Mouse (Mus musculus): Measurements from ENCODE around the gene Atg4c. TPM values are rescaled to one million over a fixed set of nuclear protein-coding genes. Genes with fewer than 3 reads are reported as not detected.

Gene Atg4c
- polyA plus RNA-seq, 1 experiment from 2014 or later, result 13.1 TPM

DNA sequence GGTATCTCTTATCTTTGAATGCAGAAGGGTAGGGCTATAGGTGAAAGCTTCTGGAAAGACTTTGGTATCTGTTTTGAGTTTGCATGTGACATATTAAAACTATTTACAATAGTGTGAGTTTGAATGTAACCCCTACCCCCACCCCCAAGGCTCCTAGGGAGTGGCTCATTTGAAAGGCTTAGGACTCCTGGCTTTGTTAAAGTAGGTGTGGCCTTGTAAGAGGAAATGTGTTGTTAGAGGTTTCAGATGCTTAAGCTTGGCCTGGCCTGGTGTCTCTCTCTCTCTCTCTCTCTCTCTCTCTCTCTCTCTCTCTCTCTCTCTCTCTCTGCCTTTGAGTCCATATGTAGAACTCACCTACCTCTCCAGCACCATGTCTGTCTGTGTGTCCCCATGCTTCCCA lies 5.0 kb downstream of the Atg4c start:
- Histone ChIP-seq H3K36me3 (ENCODE audit: insufficient read depth, low read length) (no peaks in the 10 kb centered on the region), H3K4me3 (replicated peaks; ENCODE audit: low read depth, low read length) (no peak overlapping the region), H3K9ac (ENCODE audit: low read depth, low read length) (no peak overlapping the region), H3K4me1 (replicated peaks; ENCODE audit: insufficient read depth, low read length) (0 out of 2 replicates have a peak, but pooled peaks cover 4% of the 10 kb centered on the region), H3K4me2 (ENCODE audit: low read length) (no peak overlapping the region), H3K27me3 (ENCODE audit: insufficient read depth, low read length) (no peaks in the 10 kb centered on the region), H3K9me3 (replicated peaks; ENCODE audit: low read length) (no peaks in the 10 kb centered on the region), H3K27ac (no peak overlapping the region)
- ATAC-seq (replicated peaks; ENCODE audit: low FRiP score, low read depth), result no peak
- TF ChIP-seq CTCF (IDR thresholded peaks at IDR 0.05; ENCODE audit: low read depth), result no peak
- DNase-seq (ENCODE audit: low spot score), result no peak

DNA sequence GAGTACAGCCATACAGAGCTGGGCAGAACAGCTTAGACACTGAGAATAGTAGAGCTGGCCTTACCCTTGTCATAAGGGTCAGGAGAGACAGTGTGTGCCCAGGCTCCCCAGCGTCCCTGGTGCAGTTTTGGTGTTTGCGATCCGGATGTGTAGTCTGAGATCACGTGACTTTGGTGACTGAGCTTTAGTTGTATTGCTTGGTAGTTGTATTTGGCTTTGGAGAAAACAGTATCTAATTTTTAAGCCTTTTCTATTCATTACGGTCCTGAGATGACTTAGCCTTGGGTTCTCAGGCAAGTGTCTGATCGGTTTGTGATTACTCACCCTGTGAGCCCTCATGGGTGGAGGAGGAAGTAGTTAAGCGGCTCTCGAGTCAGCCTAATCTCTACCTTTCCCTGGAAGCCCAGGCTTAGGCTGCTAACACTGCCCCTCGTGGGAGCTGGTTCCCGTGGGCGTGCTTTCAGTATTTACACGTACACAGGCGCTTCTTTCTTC lies 6.1 kb downstream of the Atg4c start:
- Histone ChIP-seq H3K4me3 (replicated peaks; ENCODE audit: low read depth, low read length) (no peak overlapping the region), H3K9ac (ENCODE audit: low read depth, low read length) (no peak overlapping the region), H3K4me1 (replicated peaks; ENCODE audit: insufficient read depth, low read length) (0 out of 2 replicates have a peak, but pooled peaks cover under 1% of the 10 kb centered on the region), H3K27ac (no peak overlapping the region), H3K27me3 (ENCODE audit: insufficient read depth, low read length) (no peaks in the 10 kb centered on the region), H3K36me3 (ENCODE audit: insufficient read depth, low read length) (no peaks in the 10 kb centered on the region), H3K9me3 (replicated peaks; ENCODE audit: low read length) (no peaks in the 10 kb centered on the region), H3K4me2 (ENCODE audit: low read length) (no peak overlapping the region; the same call in 1 of the 2 replicates)
- ATAC-seq (replicated peaks; ENCODE audit: low FRiP score, low read depth) (peak; percentile 61; the same call in 1 of the 2 replicates), DNase-seq (ENCODE audit: low spot score) (no peak)
- no peak for TF ChIP-seq CTCF (IDR thresholded peaks at IDR 0.05; ENCODE audit: low read depth)
- WGBS, result 51% methylated on average over 13 of the region's 13 CpGs

DNA sequence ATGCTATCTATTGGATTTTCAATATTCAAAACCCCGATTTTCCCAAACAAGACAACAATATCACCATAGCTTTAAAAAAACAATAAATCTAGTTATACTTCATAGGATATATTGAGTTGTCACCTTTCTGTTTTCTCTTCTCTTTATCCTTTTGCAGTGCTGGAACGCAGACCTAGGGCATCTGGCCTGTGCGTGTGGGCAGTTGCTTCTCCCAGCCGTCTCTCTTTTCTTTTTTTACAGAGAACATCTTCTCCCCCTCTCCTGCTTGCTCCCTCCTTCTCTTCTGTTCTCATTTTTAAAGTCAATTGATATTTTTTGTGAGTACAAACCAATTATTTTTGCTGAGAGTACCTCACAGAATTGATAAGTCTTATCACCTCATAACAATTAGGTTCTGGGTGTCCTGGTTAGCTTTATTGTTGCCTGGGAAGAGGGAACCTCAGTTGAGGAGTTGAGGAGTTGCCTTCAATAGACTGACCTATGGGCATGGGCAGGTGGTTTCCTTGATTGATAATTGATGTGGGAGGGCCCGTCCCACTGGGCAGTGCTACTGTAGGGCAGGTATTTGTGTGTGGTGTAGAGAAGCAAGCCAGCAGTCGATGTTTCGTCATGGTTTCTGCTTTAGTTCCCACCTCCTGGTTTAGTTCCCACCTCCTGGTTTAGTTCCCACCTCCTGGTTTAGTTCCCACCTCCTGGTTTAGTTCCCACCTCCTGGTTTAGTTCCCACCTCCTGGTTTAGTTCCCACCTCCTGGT lies 6.8 kb downstream of the Atg4c start:
- H3K9me3 ChIP-seq (replicated peaks; ENCODE audit: low read length), result no peaks in the 10 kb centered on the region
- no peak overlapping the region for H3K4me3 ChIP-seq (replicated peaks; ENCODE audit: low read depth, low read length)
- H3K27ac ChIP-seq, result no peak overlapping the region
- 85% methylated on average over 7 of the region's 7 CpGs for WGBS
- H3K4me1 ChIP-seq (replicated peaks; ENCODE audit: insufficient read depth, low read length), result no peaks in the 10 kb centered on the region
- H3K36me3 ChIP-seq (ENCODE audit: insufficient read depth, low read length), result no peaks in the 10 kb centered on the region
- TF ChIP-seq CTCF (IDR thresholded peaks at IDR 0.05; ENCODE audit: low read depth), result no peak
- no peak overlapping the region for H3K9ac ChIP-seq (ENCODE audit: low read depth, low read length)
- ATAC-seq (replicated peaks; ENCODE audit: low FRiP score, low read depth) (no peak), DNase-seq (ENCODE audit: low spot score) (no peak)
- no peaks in the 10 kb centered on the region for H3K27me3 ChIP-seq (ENCODE audit: insufficient read depth, low read length)
- H3K4me2 ChIP-seq (ENCODE audit: low read length), result no peak overlapping the region

DNA sequence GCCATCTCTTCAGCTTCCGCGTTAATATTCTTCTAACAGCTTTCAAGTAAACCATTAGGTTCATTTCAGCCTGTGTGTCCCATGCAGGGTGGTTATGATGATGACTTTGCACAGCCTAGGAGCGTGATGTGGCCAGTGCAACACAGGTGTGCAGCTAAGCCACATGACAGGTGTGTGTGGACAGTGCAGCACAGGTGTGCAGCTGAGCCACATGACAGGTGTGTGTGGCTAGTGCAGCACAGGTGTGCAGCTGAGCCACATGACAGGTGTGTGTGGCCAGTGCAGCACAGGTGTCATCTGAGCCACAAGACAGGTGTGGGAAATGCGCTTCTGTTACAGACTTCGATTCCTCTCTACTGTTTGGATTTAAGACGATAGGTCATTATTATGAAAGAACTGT lies 12.0 kb downstream of the Atg4c start:
- DNase-seq (ENCODE audit: low spot score) (no peak), ATAC-seq (replicated peaks; ENCODE audit: low FRiP score, low read depth) (no peak; the same call in 1 of the 2 replicates)
- Histone ChIP-seq H3K4me1 (replicated peaks; ENCODE audit: insufficient read depth, low read length) (no peaks in the 10 kb centered on the region), H3K36me3 (ENCODE audit: insufficient read depth, low read length) (no peaks in the 10 kb centered on the region), H3K4me2 (ENCODE audit: low read length) (no peak overlapping the region), H3K27me3 (ENCODE audit: insufficient read depth, low read length) (no peaks in the 10 kb centered on the region), H3K27ac (no peak overlapping the region), H3K4me3 (replicated peaks; ENCODE audit: low read depth, low read length) (no peak overlapping the region), H3K9me3 (replicated peaks; ENCODE audit: low read length) (no peaks in the 10 kb centered on the region), H3K9ac (ENCODE audit: low read depth, low read length) (no peak overlapping the region)
- 84% methylated on average over 6 of the region's 6 CpGs for WGBS
- no peak for TF ChIP-seq CTCF (IDR thresholded peaks at IDR 0.05; ENCODE audit: low read depth)

- no peak overlapping the region for H3K4me3 ChIP-seq (replicated peaks; ENCODE audit: low read depth, low read length)
- no peaks in the 10 kb centered on the region for H3K9me3 ChIP-seq (replicated peaks; ENCODE audit: low read length)
- TF ChIP-seq CTCF (IDR thresholded peaks at IDR 0.05; ENCODE audit: low read depth), result no peak
These were observed 12.6 kb downstream of the Atg4c start for GRCm38 (mm10) chr4:99206356-99206755.

GRCm38 (mm10) chr4:99210087-99210486 lies 16.4 kb downstream of the Atg4c start:
- H3K27me3 ChIP-seq (ENCODE audit: insufficient read depth, low read length), result no peaks in the 10 kb centered on the region
- no peak for DNase-seq (ENCODE audit: low spot score)
- no peak for ATAC-seq (replicated peaks; ENCODE audit: low FRiP score, low read depth)
- no peak for TF ChIP-seq CTCF (IDR thresholded peaks at IDR 0.05; ENCODE audit: low read depth)
- no peaks in the 10 kb centered on the region for H3K4me1 ChIP-seq (replicated peaks; ENCODE audit: insufficient read depth, low read length)
- no peak overlapping the region for H3K4me3 ChIP-seq (replicated peaks; ENCODE audit: low read depth, low read length)
- 90% methylated on average over 9 of the region's 9 CpGs for WGBS
- peaks cover 7% of the 10 kb centered on the region; the same call in 1 of the 2 replicates for H3K36me3 ChIP-seq (ENCODE audit: insufficient read depth, low read length)
- no peaks in the 10 kb centered on the region for H3K9me3 ChIP-seq (replicated peaks; ENCODE audit: low read length)
- no peak overlapping the region for H3K9ac ChIP-seq (ENCODE audit: low read depth, low read length)
- no peak overlapping the region for H3K4me2 ChIP-seq (ENCODE audit: low read length)
- H3K27ac ChIP-seq, result no peak overlapping the region

More at GRCm38 (mm10) chr4:99206356-99206755, 12.6 kb downstream of the Atg4c start:
- H3K9ac ChIP-seq (ENCODE audit: low read depth, low read length), result no peak overlapping the region
- H3K27me3 ChIP-seq (ENCODE audit: insufficient read depth, low read length), result no peaks in the 10 kb centered on the region
- no peak for DNase-seq (ENCODE audit: low spot score)
- H3K4me2 ChIP-seq (ENCODE audit: low read length), result no peak overlapping the region
- no peak overlapping the region for H3K27ac ChIP-seq
- no peaks in the 10 kb centered on the region for H3K4me1 ChIP-seq (replicated peaks; ENCODE audit: insufficient read depth, low read length)
- 28% methylated on average over 3 of the region's 3 CpGs for WGBS
- no peaks in the 10 kb centered on the region for H3K36me3 ChIP-seq (ENCODE audit: insufficient read depth, low read length)
- no peak for ATAC-seq (replicated peaks; ENCODE audit: low FRiP score, low read depth)

All from kidney, postnatal 0 days (tissue).